Mouse (Mus musculus): Measurements from ENCODE around the gene Trim26.
A peak's percentile ranks its signal among the peaks of the same experiment; 100 is the strongest.

DNA sequence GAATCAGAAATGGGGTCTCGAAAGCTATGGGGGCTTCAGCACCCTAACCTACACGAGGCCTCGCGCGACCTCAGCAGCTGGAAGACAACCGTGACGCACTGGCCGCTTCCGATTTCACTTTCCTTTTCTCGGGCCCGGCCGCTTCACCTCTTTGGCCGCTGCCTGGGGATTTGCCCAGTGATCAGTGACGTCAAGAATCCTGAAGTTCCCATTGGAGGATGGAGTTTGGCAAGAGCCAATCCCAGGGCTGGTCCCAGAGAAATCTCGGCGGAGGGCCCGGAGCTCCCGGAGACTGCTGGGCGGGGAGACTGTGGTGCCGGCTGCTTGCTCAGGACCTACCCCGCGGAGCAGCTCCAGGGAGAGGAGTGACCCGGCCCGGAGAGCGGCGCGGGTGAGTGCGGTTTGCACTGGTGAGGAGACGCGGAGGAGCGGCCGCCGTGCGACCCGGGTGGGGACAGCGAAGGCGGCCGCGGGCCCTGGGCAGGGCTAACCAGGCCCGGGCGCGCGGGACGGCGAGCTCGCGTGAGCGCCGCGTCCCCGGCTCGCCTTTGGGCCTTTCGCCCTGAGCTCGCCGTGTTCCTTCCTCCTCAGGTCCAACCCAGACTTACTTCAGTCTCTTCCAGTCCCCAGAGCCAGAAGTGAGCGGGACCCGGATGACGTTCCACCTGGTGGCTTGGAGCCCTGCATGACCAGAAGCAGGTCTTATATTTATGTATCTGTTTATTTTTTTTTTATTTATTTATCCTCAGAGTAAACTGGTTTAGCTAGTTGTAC, at the start of gene Trim26:
- peak; percentile 56; the same call in 1 of the 2 replicates for TF ChIP-seq POLR2A (IDR thresholded peaks at IDR 0.05; ENCODE audit: borderline replicate concordance, control insufficient read depth, low read depth, low read length)
- TF ChIP-seq CTCF (IDR thresholded peaks at IDR 0.05; ENCODE audit: control insufficient read depth, insufficient read depth, low read length) = no peak
